In genomic region chr14:122375070-122375811, GRCm38 (mm10) we compare ENCODE assay signal across 12 mouse cellular contexts.
DNase-seq lines count a peak whose midpoint lies in the region; ATAC-seq and TF ChIP-seq lines count a peak whose summit lies in the region.
"Had no signal": no experiment of that assay in that cellular context is flagged by ENCODE, and none has a peak within 500 bp of the region (broad histone marks: within the 10 kb centered on the region; RNA-seq: fewer than 3 reads in every experiment).

No protein-coding gene starts in this region.

- H3K27ac ChIP-seq in hindbrain, embryonic 10.5 days = peak overlapping the region; percentile 84
- no peak overlapping the region for H3K27ac ChIP-seq in hindbrain, embryonic 12.5 days
- peak overlapping the region; percentile 67 for H3K27ac ChIP-seq in forebrain, embryonic 15.5 days (replicated peaks)
- H3K27ac ChIP-seq in limb, embryonic 11.5 days (replicated peaks; ENCODE audit: low read depth, low read length) = 0 out of 2 replicates have a peak overlapping the region, but pooled peaks have one; percentile 16
- no peak overlapping the region for H3K27ac ChIP-seq in stomach, postnatal 0 days (replicated peaks)
- H3K27ac ChIP-seq: macrophage had no signal

- ATAC-seq in hindbrain, embryonic 12.5 days (ENCODE audit: low FRiP score) = no peak
- ATAC-seq in forebrain, embryonic 15.5 days (replicated peaks) = no peak
- no peak for ATAC-seq in limb, embryonic 11.5 days (ENCODE audit: insufficient number of reproducible peaks, low FRiP score, low TSS enrichment, low read depth)
- ATAC-seq in stomach, postnatal 0 days (ENCODE audit: low FRiP score, low TSS enrichment) = no peak
- ATAC-seq: CD4-positive, CD25-positive, alpha-beta regulatory T cell, adult 4 months had no signal

- no peak overlapping the region for H3K9ac ChIP-seq in hindbrain, embryonic 12.5 days
- H3K9ac ChIP-seq in forebrain, embryonic 15.5 days (replicated peaks) = no peak overlapping the region; the same call in 1 of the 2 replicates
- H3K9ac ChIP-seq in limb, embryonic 11.5 days (ENCODE audit: low read length) = no peak overlapping the region
- no peak overlapping the region for H3K9ac ChIP-seq in stomach, postnatal 0 days (ENCODE audit: low read length)

- peaks cover 78% of the 10 kb centered on the region for H3K27me3 ChIP-seq in hindbrain, embryonic 10.5 days (ENCODE audit: insufficient read depth, poor library complexity, severe bottlenecking)
- peaks cover 34% of the 10 kb centered on the region for H3K27me3 ChIP-seq in hindbrain, embryonic 12.5 days
- H3K27me3 ChIP-seq in forebrain, embryonic 15.5 days = peaks cover 18% of the 10 kb centered on the region; the same call in 1 of the 2 replicates
- H3K27me3 ChIP-seq in limb, embryonic 11.5 days (ENCODE audit: control insufficient read depth, insufficient read depth, low read length) = no peaks in the 10 kb centered on the region
- H3K27me3 ChIP-seq in stomach, postnatal 0 days (ENCODE audit: control insufficient read depth, insufficient read depth, low read length) = no peaks in the 10 kb centered on the region

- H3K4me1 ChIP-seq in hindbrain, embryonic 10.5 days (replicated peaks) = peaks cover 78% of the 10 kb centered on the region
- H3K4me1 ChIP-seq in hindbrain, embryonic 12.5 days = peaks cover 14% of the 10 kb centered on the region; the same call in 1 of the 2 replicates
- peaks cover 12% of the 10 kb centered on the region for H3K4me1 ChIP-seq in forebrain, embryonic 15.5 days
- peaks cover 11% of the 10 kb centered on the region for H3K4me1 ChIP-seq in limb, embryonic 11.5 days (ENCODE audit: control insufficient read depth, insufficient read depth, low read length)
- H3K4me1 ChIP-seq in stomach, postnatal 0 days (replicated peaks; ENCODE audit: control insufficient read depth, insufficient read depth) = no peaks in the 10 kb centered on the region

- TF ChIP-seq CTCF in stomach, postnatal 0 days (IDR thresholded peaks at IDR 0.05; ENCODE audit: low read depth) = no peak

- peak; percentile 35 for DNase-seq in hindbrain, embryonic 10.5 days (ENCODE audit: low spot score)
- DNase-seq in limb, embryonic 11.5 days (ENCODE audit: low spot score) = peak; percentile 40
- no peak for DNase-seq in T-cell, adult 2 months (ENCODE audit: low spot score)
- DNase-seq in stomach, postnatal 0 days (ENCODE audit: low spot score) = no peak
- DNase-seq in left cerebral cortex, postnatal 36 days (ENCODE audit: low spot score in 2 of 2) = no peak
- DNase-seq: kidney, adult 2 months; lung, adult 18-20 months; thymus, adult 18-20 months had no signal

- intact Hi-C loops in left cerebral cortex, postnatal 36 days (cut with DNase I) = no loop called here

- peak overlapping the region; percentile 24; the same call in 1 of the 2 replicates for H3K4me3 ChIP-seq in hindbrain, embryonic 10.5 days
- H3K4me3 ChIP-seq in hindbrain, embryonic 12.5 days = no peak overlapping the region
- no peak overlapping the region for H3K4me3 ChIP-seq in forebrain, embryonic 15.5 days
- H3K4me3 ChIP-seq in limb, embryonic 11.5 days (ENCODE audit: low read depth, low read length) = no peak overlapping the region
- no peak overlapping the region for H3K4me3 ChIP-seq in stomach, postnatal 0 days (ENCODE audit: low read depth, low read length)

- H3K9me3 ChIP-seq in hindbrain, embryonic 10.5 days = no peaks in the 10 kb centered on the region
- no peaks in the 10 kb centered on the region for H3K9me3 ChIP-seq in hindbrain, embryonic 12.5 days (replicated peaks)
- H3K9me3 ChIP-seq in forebrain, embryonic 15.5 days = no peaks in the 10 kb centered on the region
- no peaks in the 10 kb centered on the region for H3K9me3 ChIP-seq in limb, embryonic 11.5 days (ENCODE audit: control insufficient read depth, low read length)
- no peaks in the 10 kb centered on the region for H3K9me3 ChIP-seq in stomach, postnatal 0 days (ENCODE audit: control insufficient read depth, low read length)

- no peak overlapping the region for H3K4me2 ChIP-seq in hindbrain, embryonic 12.5 days (replicated peaks)
- no peak overlapping the region; the same call in 1 of the 2 replicates for H3K4me2 ChIP-seq in forebrain, embryonic 15.5 days (replicated peaks)
- no peak overlapping the region for H3K4me2 ChIP-seq in limb, embryonic 11.5 days (ENCODE audit: low read depth, severe bottlenecking)
- H3K4me2 ChIP-seq in stomach, postnatal 0 days (replicated peaks; ENCODE audit: low read depth) = no peak overlapping the region

- TF ChIP-seq EP300 in stomach, postnatal 0 days (optimal IDR thresholded peaks at IDR 0.05) = no peak

- 29% methylated on average over 12 of the region's 12 CpGs for WGBS in hindbrain, embryonic 10.5 days
- WGBS in hindbrain, embryonic 12.5 days = 32% methylated on average over 12 of the region's 12 CpGs
- 39% methylated on average over 12 of the region's 12 CpGs for WGBS in forebrain, embryonic 15.5 days
- WGBS in limb, embryonic 11.5 days = 43% methylated on average over 12 of the region's 12 CpGs
- 62% methylated on average over 12 of the region's 12 CpGs for WGBS in stomach, postnatal 0 days

- H3K36me3 ChIP-seq in hindbrain, embryonic 10.5 days = no peaks in the 10 kb centered on the region
- no peaks in the 10 kb centered on the region for H3K36me3 ChIP-seq in hindbrain, embryonic 12.5 days
- H3K36me3 ChIP-seq in forebrain, embryonic 15.5 days = no peaks in the 10 kb centered on the region
- H3K36me3 ChIP-seq in limb, embryonic 11.5 days (ENCODE audit: control insufficient read depth, insufficient read depth, low read length) = no peaks in the 10 kb centered on the region
- no peaks in the 10 kb centered on the region for H3K36me3 ChIP-seq in stomach, postnatal 0 days (ENCODE audit: control insufficient read depth, insufficient read depth, low read length)

Comparison
In these comparisons a context has a peak if more than half of its experiments do, and no peak if none do; other contexts are left out.
1. H3K27ac ChIP-seq: peak in hindbrain, embryonic 10.5 days (single experiment), forebrain, embryonic 15.5 days (single experiment) and limb, embryonic 11.5 days (single experiment); none in hindbrain, embryonic 12.5 days (single experiment) and stomach, postnatal 0 days (single experiment).
2. DNase-seq: peak in hindbrain, embryonic 10.5 days (single experiment) and limb, embryonic 11.5 days (single experiment); none in T-cell, adult 2 months (single experiment), stomach, postnatal 0 days (single experiment) and left cerebral cortex, postnatal 36 days (0 of 2).